Mouse (Mus musculus) inflammation-experienced regulatory T-cells (primary cell): ENCODE results near the gene Olr1. TPM values are rescaled to one million over a fixed set of nuclear protein-coding genes. Genes with fewer than 3 reads are reported as not detected.

Experiments
- polyA plus RNA-seq, 2 experiments: library from polyadenylated mRNA; unstranded; fragments of 100-300 nt; shearing (Covaris generic); gene quantifications; one replicate each; pipeline ENCODE4 v1.2.1; 2017

Olr1 gene
- under 1 TPM in 1 of 2 experiments, not detected in 1; 0.13 TPM for polyA plus RNA-seq

DNA sequence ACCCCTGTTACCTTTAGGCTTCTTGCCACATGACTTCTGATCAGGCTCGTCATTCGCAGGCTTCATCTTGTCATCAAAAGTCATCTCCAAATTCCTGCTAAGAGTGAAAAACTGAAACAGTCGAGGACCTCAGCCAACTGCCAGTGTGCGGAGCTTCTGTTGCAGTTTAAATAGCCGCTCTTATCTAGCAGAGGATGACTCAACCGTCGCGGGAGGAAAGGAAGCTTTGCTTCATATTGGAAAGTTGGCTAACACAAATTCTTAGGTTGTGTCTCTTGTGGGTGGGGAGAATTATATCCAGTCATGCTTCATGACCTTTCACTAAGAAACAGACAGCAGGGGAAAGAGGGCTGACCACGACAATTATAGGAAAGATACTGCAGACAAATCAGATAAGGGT, at the start of gene Olr1:
Gene Olr1, minus strand, starts transcription at position 142 of the 400 bp plus-strand sequence.

GRCm38 (mm10) chr6:129532942-129533860, 26.2 kb upstream of the Olr1 start, which contains the start of gene Gabarapl1:
Gene Gabarapl1 (plus strand): TSS chr6:129533160.

DNA sequence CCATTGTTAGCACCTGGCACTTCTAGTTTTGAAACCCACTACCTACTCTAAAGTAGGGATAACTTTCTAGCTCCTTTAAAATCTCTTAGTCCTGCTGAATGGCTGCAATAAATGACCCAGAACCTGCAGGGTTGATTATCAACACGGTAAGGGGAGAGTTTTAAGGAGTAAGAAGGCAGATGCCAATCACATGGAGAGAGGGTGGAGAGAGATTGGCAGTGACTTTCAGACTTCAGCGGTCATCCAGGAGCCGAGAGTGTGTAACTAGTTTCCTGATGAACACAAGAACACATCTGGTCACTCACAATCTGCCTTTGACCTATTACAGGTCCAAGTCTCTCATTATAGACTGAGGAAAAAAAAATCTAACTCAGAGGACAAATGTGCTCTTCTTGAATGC, 5.4 kb upstream of the Olr1 start, which contains the start of gene Tmem52b:
Gene Tmem52b, plus strand, starts transcription at position 189 of the 400 bp plus-strand sequence.

GRCm38 (mm10) chr6:129451411-129452039, 55.4 kb downstream of the Olr1 start, which contains the start of gene Clec1a:
Gene Clec1a (minus strand): TSS chr6:129452000.

Other genes starting within 250 kb of the Olr1 start
- 100 to 1,000 TPM; 104 to 133 TPM for gene Cd69, start 231.7 kb downstream of the Olr1 start, polyA plus RNA-seq
- gene 4922502D21Rik, start 175.4 kb downstream of the Olr1 start, polyA plus RNA-seq, result not detected
- gene Clec12a, start 164.5 kb downstream of the Olr1 start, polyA plus RNA-seq, result 1 to 10 TPM in 1 of 2 experiments, under 1 TPM in 1; 0.17 to 2.5 TPM
- not detected for gene Clec12b, start 121.3 kb downstream of the Olr1 start, polyA plus RNA-seq
- gene Clec1b, start 109.9 kb downstream of the Olr1 start, polyA plus RNA-seq, result 1 to 10 TPM in 1 of 2 experiments, under 1 TPM in 1; 0.06 to 2.6 TPM
- not detected for gene Clec9a, start 98.3 kb downstream of the Olr1 start, polyA plus RNA-seq
- not detected for gene Clec1a, start 55.2 kb downstream of the Olr1 start, polyA plus RNA-seq
- under 1 TPM in 1 of 2 experiments, not detected in 1; 0.11 TPM for gene Tmem52b, start 5.4 kb upstream of the Olr1 start, polyA plus RNA-seq
- gene Gabarapl1, start 26.0 kb upstream of the Olr1 start, polyA plus RNA-seq, result 10 to 100 TPM in 1 of 2 experiments, 1 to 10 TPM in 1; 8.5 to 20.1 TPM
- gene Klre1, start 70.7 kb upstream of the Olr1 start, polyA plus RNA-seq, result not detected
- 10 to 100 TPM in 1 of 2 experiments, under 1 TPM in 1; 0.29 to 23.8 TPM for gene Klrd1, start 84.6 kb upstream of the Olr1 start, polyA plus RNA-seq
- 10 to 100 TPM in 1 of 2 experiments, under 1 TPM in 1; 0.28 to 88.4 TPM for gene Klrk1, start 116.7 kb upstream of the Olr1 start, polyA plus RNA-seq
- gene Klrc3, start 136.2 kb upstream of the Olr1 start, polyA plus RNA-seq, result not detected
- gene Klrc2, start 153.5 kb upstream of the Olr1 start, polyA plus RNA-seq, result not detected
- gene Klrc1, start 171.8 kb upstream of the Olr1 start, polyA plus RNA-seq, result 1 to 10 TPM in 1 of 2 experiments, under 1 TPM in 1; 0.23 to 4.8 TPM
- gene Klri1, start 210.0 kb upstream of the Olr1 start, polyA plus RNA-seq, result not detected
- gene Klri2, start 233.3 kb upstream of the Olr1 start, polyA plus RNA-seq, result not detected